In genomic region chr2:168081933-168082306, GRCm38 (mm10) we compare ENCODE assay signal across 7 mouse cellular contexts. TPM values are rescaled to one million over a fixed set of nuclear protein-coding genes. Genes with fewer than 3 reads are reported as not detected.
A peak's percentile ranks its signal among the peaks of the same experiment; 100 is the strongest.
DNase-seq lines count a peak whose midpoint lies in the region; ATAC-seq and TF ChIP-seq lines count a peak whose summit lies in the region.

No protein-coding gene starts in this region.

- WGBS in lung, embryonic 14.5 days: 3% methylated on average over 14 of the region's 14 CpGs
- 4% methylated on average over 14 of the region's 14 CpGs for WGBS in embryonic facial prominence, embryonic 15.5 days
- WGBS in intestine, postnatal 0 days: 3% methylated on average over 14 of the region's 14 CpGs
- 5% methylated on average over 14 of the region's 14 CpGs for WGBS in olfactory bulb, adult 2 months

- no peaks in the 10 kb centered on the region for H3K9me3 ChIP-seq in lung, embryonic 14.5 days (ENCODE audit: low read depth, low read length)
- no peaks in the 10 kb centered on the region for H3K9me3 ChIP-seq in embryonic facial prominence, embryonic 15.5 days (replicated peaks)
- no peaks in the 10 kb centered on the region for H3K9me3 ChIP-seq in intestine, postnatal 0 days (ENCODE audit: control insufficient read depth)

- H3K4me2 ChIP-seq in lung, embryonic 14.5 days: peak overlapping the region; percentile 91
- peak overlapping the region; percentile 99 for H3K4me2 ChIP-seq in embryonic facial prominence, embryonic 15.5 days (replicated peaks)
- peak overlapping the region; percentile 90 for H3K4me2 ChIP-seq in intestine, postnatal 0 days (replicated peaks; ENCODE audit: low read depth)

- H3K9ac ChIP-seq in lung, embryonic 14.5 days: peak overlapping the region; percentile 65
- H3K9ac ChIP-seq in embryonic facial prominence, embryonic 15.5 days: no peak overlapping the region
- peak overlapping the region; percentile 80 for H3K9ac ChIP-seq in intestine, postnatal 0 days (ENCODE audit: low read depth, low read length)

- no peak for ATAC-seq in lung, embryonic 14.5 days (ENCODE audit: insufficient read depth)
- no peak for ATAC-seq in embryonic facial prominence, embryonic 15.5 days (ENCODE audit: insufficient number of reproducible peaks, low FRiP score, low TSS enrichment, low read depth)
- no peak for ATAC-seq in intestine, postnatal 0 days

- DNase-seq in lung, embryonic 14.5 days: no peak
- no peak for DNase-seq in lung, adult 18-20 months
- DNase-seq in ovary, postnatal 10 days (ENCODE audit: low spot score): no peak
- DNase-seq in layer of hippocampus, postnatal 14 days (ENCODE audit: low spot score in 2 of 2): no peak

- H3K27ac ChIP-seq in lung, embryonic 14.5 days (ENCODE audit: low read depth): no peak overlapping the region
- H3K27ac ChIP-seq in embryonic facial prominence, embryonic 15.5 days (replicated peaks): no peak overlapping the region
- H3K27ac ChIP-seq in intestine, postnatal 0 days (ENCODE audit: low read depth, low read length): peak overlapping the region; percentile 94
- no peak overlapping the region for H3K27ac ChIP-seq in olfactory bulb, adult 2 months (ENCODE audit: insufficient read depth, low read depth, low read length)

- peaks cover 25% of the 10 kb centered on the region; the same call in 1 of the 2 replicates for H3K27me3 ChIP-seq in lung, embryonic 14.5 days (ENCODE audit: insufficient read depth, low read length)
- H3K27me3 ChIP-seq in embryonic facial prominence, embryonic 15.5 days: peaks cover 11% of the 10 kb centered on the region
- no peaks in the 10 kb centered on the region for H3K27me3 ChIP-seq in intestine, postnatal 0 days (replicated peaks; ENCODE audit: control insufficient read depth, insufficient read depth, low read length)

- peak overlapping the region; percentile 66 for H3K4me3 ChIP-seq in lung, embryonic 14.5 days (ENCODE audit: low read depth, low read length)
- peak overlapping the region; percentile 71 for H3K4me3 ChIP-seq in embryonic facial prominence, embryonic 15.5 days (replicated peaks)
- peak overlapping the region; percentile 78 for H3K4me3 ChIP-seq in intestine, postnatal 0 days (ENCODE audit: low read depth, low read length)
- peak overlapping the region; percentile 76 for H3K4me3 ChIP-seq in olfactory bulb, adult 2 months (ENCODE audit: insufficient read depth, low read depth, low read length)

- H3K36me3 ChIP-seq in lung, embryonic 14.5 days (ENCODE audit: insufficient read depth): no peaks in the 10 kb centered on the region
- no peaks in the 10 kb centered on the region for H3K36me3 ChIP-seq in embryonic facial prominence, embryonic 15.5 days
- H3K36me3 ChIP-seq in intestine, postnatal 0 days (ENCODE audit: control insufficient read depth, insufficient read depth): no peaks in the 10 kb centered on the region

- no peak for TF ChIP-seq POLR2A in olfactory bulb, adult 2 months (IDR thresholded peaks at IDR 0.05; ENCODE audit: insufficient read depth, low read depth, low read length)

- TF ChIP-seq CTCF in lung, embryonic 14.5 days (IDR thresholded peaks at IDR 0.05; ENCODE audit: low read depth): no peak
- TF ChIP-seq CTCF in intestine, postnatal 0 days (IDR thresholded peaks at IDR 0.05; ENCODE audit: low read depth): no peak
- no peak for TF ChIP-seq CTCF in olfactory bulb, adult 2 months (IDR thresholded peaks at IDR 0.05; ENCODE audit: insufficient read depth, low read depth, low read length)

- peaks cover 2% of the 10 kb centered on the region; the same call in 1 of the 2 replicates for H3K4me1 ChIP-seq in lung, embryonic 14.5 days (ENCODE audit: insufficient read depth)
- H3K4me1 ChIP-seq in embryonic facial prominence, embryonic 15.5 days: peaks cover 40% of the 10 kb centered on the region
- H3K4me1 ChIP-seq in intestine, postnatal 0 days (replicated peaks; ENCODE audit: control insufficient read depth, insufficient read depth, low read length): no peaks in the 10 kb centered on the region
- peaks cover 12% of the 10 kb centered on the region for H3K4me1 ChIP-seq in olfactory bulb, adult 2 months (ENCODE audit: control insufficient read depth, insufficient read depth, low read length)

RNA-seq across cellular contexts. Expression of gene Pard6b, which starts 1.1 kb away (rescaled TPM):
- 14.0 and 14.1 TPM in 2 replicates for polyA plus RNA-seq in lung, embryonic 14.5 days (2014; fragmentation: Nextera tagmentation; extraction: Ambion mirVana)
- polyA plus RNA-seq in embryonic facial prominence, embryonic 15.5 days (2015; fragmentation: Nextera tagmentation; extraction: Ambion mirVana): 3.6 and 4.1 TPM in 2 replicates
- 13.8 and 17.3 TPM in 2 replicates for polyA plus RNA-seq in intestine, postnatal 0 days (2015; fragmentation: Nextera tagmentation; extraction: Ambion mirVana)
- not detected in 2 replicates for polyA plus RNA-seq in olfactory bulb, adult 2 months (2012; ENCODE audit: insufficient read depth, insufficient read length, low replicate concordance, missing spikeins)
- total RNA-seq in layer of hippocampus, postnatal 14 days (2021): 1 to 10 TPM; 3.4 to 5.3 TPM
